Mouse (Mus musculus): ENCODE measurements around the gene Smarca2.

GRCm38 (mm10) chr19:26646128-26646527 lies 41.3 kb downstream of the Smarca2 start:
- TF ChIP-seq EP300 (IDR thresholded peaks at IDR 0.05; ENCODE audit: low read depth) (no peak), CTCF (IDR thresholded peaks at IDR 0.05; ENCODE audit: low read depth) (no peak)

Data from liver, embryonic 14.5 days (tissue).